Comparison of ENCODE assay signal across 8 mouse cellular contexts in genomic region chr14:45329589-45330181, GRCm38 (mm10). TPM values are rescaled to one million over a fixed set of nuclear protein-coding genes. Genes with fewer than 3 reads are reported as not detected.
DNase-seq lines count a peak whose midpoint lies in the region; ATAC-seq and TF ChIP-seq lines count a peak whose summit lies in the region.

Psmc6 (plus strand) TSS chr14:45329788.

- H3K4me1 ChIP-seq in embryonic facial prominence, embryonic 14.5 days (ENCODE audit: control insufficient read depth, insufficient read depth, low read length), result no peaks in the 10 kb centered on the region; the same call in none of the 2 replicates
- H3K4me1 ChIP-seq in limb, embryonic 14.5 days (ENCODE audit: control insufficient read depth, insufficient read depth, low read length), result peaks cover 3% of the 10 kb centered on the region; the same call in 1 of the 2 replicates
- no peaks in the 10 kb centered on the region for H3K4me1 ChIP-seq in midbrain, postnatal 0 days (ENCODE audit: insufficient read depth, low read length)

- peak within 1 kb of the TSS; percentile 80 for H3K9ac ChIP-seq in embryonic facial prominence, embryonic 14.5 days (ENCODE audit: low read depth, low read length)
- peak within 1 kb of the TSS; percentile 87 for H3K9ac ChIP-seq in limb, embryonic 14.5 days (ENCODE audit: low read depth, low read length, severe bottlenecking)
- peak within 1 kb of the TSS; percentile 92 for H3K9ac ChIP-seq in midbrain, postnatal 0 days (replicated peaks; ENCODE audit: low read length, poor library complexity, severe bottlenecking)

- peak within 1 kb of the TSS; percentile 71 for H3K27ac ChIP-seq in embryonic facial prominence, embryonic 14.5 days (replicated peaks; ENCODE audit: low read depth, low read length)
- peak within 1 kb of the TSS; percentile 55 for H3K27ac ChIP-seq in limb, embryonic 14.5 days (replicated peaks; ENCODE audit: low read depth, low read length)
- peak within 1 kb of the TSS; percentile 88 for H3K27ac ChIP-seq in midbrain, postnatal 0 days (ENCODE audit: low read depth, low read length)

- no peaks in the 10 kb centered on the region for H3K9me3 ChIP-seq in embryonic facial prominence, embryonic 14.5 days (ENCODE audit: control insufficient read depth, low read length)
- H3K9me3 ChIP-seq in limb, embryonic 14.5 days (ENCODE audit: control insufficient read depth, low read length), result no peaks in the 10 kb centered on the region
- H3K9me3 ChIP-seq in midbrain, postnatal 0 days (ENCODE audit: low read length), result no peaks in the 10 kb centered on the region

- peak; percentile 90 for DNase-seq in 3T3-L1 (ENCODE audit: low read depth, low spot score)
- peak; percentile 76 to 79 for DNase-seq in adrenal gland, postnatal 4 days (ENCODE audit: low spot score in 2 of 2)
- peak; percentile 97 for DNase-seq in embryonic facial prominence, embryonic 14.5 days (ENCODE audit: low spot score)
- DNase-seq in heart, adult 8-10 months (ENCODE audit: low spot score), result peak; percentile 89
- peak; percentile 94 for DNase-seq in kidney, adult 9 months
- peak; percentile 95 for DNase-seq in limb, embryonic 14.5 days (ENCODE audit: low spot score)
- peak; percentile 97 for DNase-seq in midbrain, postnatal 0 days (ENCODE audit: low spot score)
- peak; percentile 78 to 86 for DNase-seq in spleen, postnatal 14 days (ENCODE audit: low spot score in 2 of 2)

- peak within 1 kb of the TSS; percentile 76 for H3K4me2 ChIP-seq in embryonic facial prominence, embryonic 14.5 days (ENCODE audit: low read depth, low read length)
- peak within 1 kb of the TSS; percentile 58 for H3K4me2 ChIP-seq in limb, embryonic 14.5 days (replicated peaks; ENCODE audit: low read depth, low read length, severe bottlenecking)
- H3K4me2 ChIP-seq in midbrain, postnatal 0 days (ENCODE audit: low read depth, low read length, poor library complexity, severe bottlenecking), result peak within 1 kb of the TSS; percentile 61

- peak; percentile 95 for TF ChIP-seq CTCF in midbrain, postnatal 0 days (IDR thresholded peaks at IDR 0.05)

- H3K36me3 ChIP-seq in embryonic facial prominence, embryonic 14.5 days (ENCODE audit: control insufficient read depth, insufficient read depth, low read length), result peaks cover 27% of the 10 kb centered on the region
- H3K36me3 ChIP-seq in limb, embryonic 14.5 days (ENCODE audit: control insufficient read depth, insufficient read depth, low read length), result peaks cover 29% of the 10 kb centered on the region
- H3K36me3 ChIP-seq in midbrain, postnatal 0 days (ENCODE audit: insufficient read depth, low read length), result peaks cover 7% of the 10 kb centered on the region; the same call in 1 of the 2 replicates

- under 1% methylated on average over 42 of the region's 44 CpGs for WGBS in embryonic facial prominence, embryonic 14.5 days
- 0% methylated on average over 38 of the region's 44 CpGs for WGBS in limb, embryonic 14.5 days
- under 1% methylated on average over 41 of the region's 44 CpGs for WGBS in midbrain, postnatal 0 days

- H3K4me3 ChIP-seq in embryonic facial prominence, embryonic 14.5 days (ENCODE audit: low read depth, low read length), result peak within 1 kb of the TSS; percentile 55
- peak within 1 kb of the TSS; percentile 76 for H3K4me3 ChIP-seq in limb, embryonic 14.5 days (replicated peaks; ENCODE audit: low read length)
- peak within 1 kb of the TSS; percentile 99 for H3K4me3 ChIP-seq in midbrain, postnatal 0 days (ENCODE audit: low read depth, low read length)

- peak; percentile 97 for ATAC-seq in embryonic facial prominence, embryonic 14.5 days (ENCODE audit: low read depth)
- ATAC-seq in limb, embryonic 14.5 days (ENCODE audit: low FRiP score, low read depth), result peak; percentile 97
- peak; percentile 98 for ATAC-seq in midbrain, postnatal 0 days (ENCODE audit: low FRiP score)

- peak; percentile 90; the same call in 1 of the 2 replicates for TF ChIP-seq POLR2A in limb, embryonic 14.5 days (IDR thresholded peaks at IDR 0.05; ENCODE audit: borderline replicate concordance, extremely low read depth, insufficient read depth, insufficient read length)

- no peaks in the 10 kb centered on the region for H3K27me3 ChIP-seq in embryonic facial prominence, embryonic 14.5 days (replicated peaks; ENCODE audit: control insufficient read depth, insufficient read depth, low read length)
- H3K27me3 ChIP-seq in limb, embryonic 14.5 days (ENCODE audit: control insufficient read depth, insufficient read depth, low read length), result no peaks in the 10 kb centered on the region
- no peaks in the 10 kb centered on the region for H3K27me3 ChIP-seq in midbrain, postnatal 0 days (ENCODE audit: insufficient read depth, low read length)

RNA-seq across cellular contexts. Expression of gene Psmc6, which starts in this region (rescaled TPM):
- total RNA-seq in adrenal gland, postnatal 4 days (2021), result 100 to 1,000 TPM; 125 to 127 TPM
- polyA plus RNA-seq in embryonic facial prominence, embryonic 14.5 days (2014; fragmentation: Nextera tagmentation; extraction: Ambion mirVana), result 153 and 162 TPM in 2 replicates
- total RNA-seq in heart, adult 8-10 months (2022), result 100 to 1,000 TPM in 1 of 4 experiments, 10 to 100 TPM in 3; 94.8 to 106 (median 95.4) TPM
- 91.9 and 124 TPM in 2 replicates for polyA plus RNA-seq in limb, embryonic 14.5 days (2012; rRNA removed)
- 147 and 166 TPM in 2 replicates for polyA plus RNA-seq in limb, embryonic 14.5 days (2014; fragmentation: Nextera tagmentation; extraction: Ambion mirVana)
- 105 and 128 TPM in 2 replicates for total RNA-seq in midbrain, postnatal 0 days (2014; rRNA removed)
- 136 and 139 TPM in 2 replicates for polyA plus RNA-seq in midbrain, postnatal 0 days (2015; fragmentation: Nextera tagmentation; extraction: Ambion mirVana)

Comparison
In these comparisons a context has a peak if more than half of its experiments do, and no peak if none do; other contexts are left out.
1. Peak in every context shown above with its lines: DNase-seq, ATAC-seq, H3K4me3 ChIP-seq and H3K27ac ChIP-seq.